Mouse (Mus musculus) bone marrow macrophage, adult 2 months (primary cell): Measurements from ENCODE around the gene Angptl7.

Experiments
- CTCF ChIP-seq: IDR thresholded peaks from 2 replicates; pipeline ENCODE4 v1.5.1; 2012; ENCODE audit warnings: low read depth, mild to moderate bottlenecking, low read length, moderate library complexity
- POLR2A ChIP-seq: IDR thresholded peaks from 2 replicates; pipeline ENCODE4 v1.6.1; 2012; ENCODE audit warnings: mild to moderate bottlenecking, low read depth, low read length, borderline replicate concordance

GRCm38 (mm10) chr4:148533613-148534328, 33.5 kb upstream of the Angptl7 start:
- TF ChIP-seq POLR2A: no peak
- no peak for TF ChIP-seq CTCF
